Mouse (Mus musculus): ENCODE measurements around the gene AA986860. TPM values are rescaled to one million over a fixed set of nuclear protein-coding genes. Genes with fewer than 3 reads are reported as not detected.

Gene AA986860
- polyA plus RNA-seq, 1 experiment from 2014 or later = 0.73 TPM

DNA sequence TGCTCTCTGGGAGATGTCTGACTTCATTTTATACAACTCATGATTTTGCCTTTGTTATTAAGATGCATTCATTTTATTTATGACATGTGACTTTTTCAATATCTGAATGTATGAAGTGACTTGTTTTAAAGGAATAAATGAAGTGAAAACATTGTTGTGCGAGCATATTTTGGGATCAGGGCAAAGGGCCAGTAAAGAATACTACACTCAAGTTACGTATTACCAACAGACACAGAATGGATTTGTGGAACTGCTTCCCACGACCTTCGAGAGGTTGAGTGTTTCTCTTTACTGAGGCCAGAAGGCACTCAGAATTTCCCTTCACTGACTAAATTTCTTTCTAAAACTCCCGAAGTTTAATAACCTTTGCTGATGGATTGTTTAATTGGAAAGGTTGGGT is 7.6 kb upstream of the AA986860 start:
- 94% methylated on average over 5 of the region's 5 CpGs for WGBS
- Histone ChIP-seq H3K9me3 (no peaks in the 10 kb centered on the region), H3K36me3 (peaks cover 26% of the 10 kb centered on the region)

DNA sequence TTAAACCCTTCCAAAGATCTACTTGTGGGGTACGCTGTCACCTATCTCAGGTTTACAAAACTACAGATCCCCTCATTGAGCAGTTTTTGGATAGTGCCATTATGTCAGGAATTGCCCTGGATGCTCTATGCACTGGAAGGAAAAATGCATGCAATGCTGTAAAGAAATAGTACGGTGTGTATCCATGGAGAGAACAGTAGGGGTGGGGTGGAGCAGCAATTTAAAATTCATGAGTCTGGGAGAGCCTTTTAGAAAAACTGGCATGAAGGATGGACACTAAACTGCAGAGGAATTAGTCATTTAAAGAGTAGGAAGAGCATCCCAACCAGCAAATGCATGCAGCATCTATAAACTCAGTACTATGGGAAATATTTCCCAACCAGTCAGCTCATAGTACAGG is 5.4 kb upstream of the AA986860 start:
- DNase-seq (ENCODE audit: low spot score) = no peak
- Histone ChIP-seq H3K9me3 (no peaks in the 10 kb centered on the region), H3K27me3 (ENCODE audit: insufficient read depth, poor library complexity, severe bottlenecking) (no peaks in the 10 kb centered on the region), H3K4me1 (replicated peaks) (peaks cover 2% of the 10 kb centered on the region), H3K4me3 (no peak overlapping the region), H3K36me3 (peaks cover 11% of the 10 kb centered on the region; the same call in 1 of the 2 replicates), H3K27ac (no peak overlapping the region)
- WGBS = 78% methylated on average over 2 of the region's 2 CpGs

More for the DNA sequence above, 7.6 kb upstream of the AA986860 start:
- H3K27ac ChIP-seq = no peak overlapping the region
- no peak overlapping the region for H3K4me3 ChIP-seq
- H3K27me3 ChIP-seq (ENCODE audit: insufficient read depth, poor library complexity, severe bottlenecking) = no peaks in the 10 kb centered on the region
- 0 out of 2 replicates have a peak, but pooled peaks cover 4% of the 10 kb centered on the region for H3K4me1 ChIP-seq (replicated peaks)
- DNase-seq (ENCODE audit: low spot score) = no peak

DNA sequence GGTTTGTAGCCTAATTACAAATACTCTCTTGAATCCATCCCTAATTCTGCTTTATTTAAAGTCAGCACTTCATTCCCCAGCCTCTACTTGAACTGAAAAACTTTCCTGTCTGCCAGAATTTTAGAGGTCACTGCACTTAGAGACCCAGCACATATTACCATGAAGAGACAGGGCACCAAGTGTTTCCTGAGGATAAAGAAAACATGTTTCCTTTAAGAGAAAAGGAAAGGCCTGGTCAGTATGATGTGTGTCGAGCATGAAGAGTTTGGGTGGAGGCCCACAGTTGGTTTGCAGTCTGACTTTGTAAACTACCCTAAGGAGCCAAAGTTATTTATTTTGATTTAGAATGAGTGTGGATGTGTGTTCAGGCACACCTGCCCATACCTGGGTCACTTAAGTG is 3.7 kb upstream of the AA986860 start:
- DNase-seq (ENCODE audit: low spot score) = no peak
- H3K27me3 ChIP-seq (ENCODE audit: insufficient read depth, poor library complexity, severe bottlenecking) = no peaks in the 10 kb centered on the region
- no peak overlapping the region for H3K4me3 ChIP-seq
- peaks cover 10% of the 10 kb centered on the region for H3K4me1 ChIP-seq (replicated peaks)
- H3K36me3 ChIP-seq = peaks cover 8% of the 10 kb centered on the region; the same call in 1 of the 2 replicates
- no peaks in the 10 kb centered on the region for H3K9me3 ChIP-seq
- WGBS = 69% methylated on average over 1 of the region's 1 CpGs
- no peak overlapping the region for H3K27ac ChIP-seq

DNA sequence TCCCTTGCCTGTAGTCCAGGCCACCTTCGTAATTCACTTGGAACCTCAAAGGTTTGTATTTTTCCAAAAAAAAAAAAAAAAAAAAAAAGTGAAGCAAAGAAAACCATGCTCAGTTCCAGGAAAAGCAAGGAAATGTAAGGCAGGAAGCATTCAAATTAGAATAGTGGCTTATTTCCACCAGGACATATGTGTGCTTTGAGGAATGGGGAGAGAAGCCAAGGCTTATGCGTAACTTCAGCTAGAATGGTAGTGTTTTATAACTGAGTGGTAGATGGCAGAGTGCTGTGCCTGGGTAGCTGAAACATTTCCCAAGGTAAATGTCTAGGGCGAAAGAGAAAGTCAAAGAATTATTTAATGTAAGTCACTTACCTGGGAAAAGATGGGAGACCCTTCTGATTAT is 3.1 kb upstream of the AA986860 start:
- Histone ChIP-seq H3K4me3 (no peak overlapping the region), H3K4me1 (replicated peaks) (peaks cover 10% of the 10 kb centered on the region), H3K27me3 (ENCODE audit: insufficient read depth, poor library complexity, severe bottlenecking) (no peaks in the 10 kb centered on the region), H3K9me3 (no peaks in the 10 kb centered on the region), H3K36me3 (0 out of 2 replicates have a peak, but pooled peaks cover 6% of the 10 kb centered on the region), H3K27ac (no peak overlapping the region)
- DNase-seq (ENCODE audit: low spot score) = no peak
- WGBS = 92% methylated on average over 3 of the region's 3 CpGs

DNA sequence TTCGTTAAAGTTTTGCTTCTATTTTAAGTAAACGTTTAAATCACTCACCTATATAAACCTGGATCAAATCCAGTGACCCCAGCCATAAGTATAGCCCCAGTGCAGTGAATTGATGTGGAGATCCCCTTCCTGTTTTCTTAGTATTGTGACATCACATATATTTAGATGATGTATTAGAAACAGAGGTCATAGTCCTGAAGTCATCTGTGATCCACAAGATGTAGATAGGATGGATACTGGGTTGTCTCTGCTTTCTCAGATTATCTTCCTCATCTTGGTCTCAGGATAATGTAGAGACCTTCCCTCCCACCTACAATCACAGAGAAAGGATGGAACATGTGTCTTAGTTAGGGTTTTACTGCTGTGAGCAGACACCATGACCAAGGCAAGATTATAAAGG is 2.6 kb upstream of the AA986860 start, which contains the start of gene Pfkfb2:
Gene Pfkfb2 (minus strand): TSS at position 101 of the 400 bp plus-strand sequence.
- WGBS = 85% methylated on average over 2 of the region's 2 CpGs
- Histone ChIP-seq H3K4me3 (no peak within 1 kb of the TSS), H3K27me3 (ENCODE audit: insufficient read depth, poor library complexity, severe bottlenecking) (no peaks in the 10 kb centered on the region), H3K9me3 (no peaks in the 10 kb centered on the region), H3K36me3 (0 out of 2 replicates have a peak, but pooled peaks cover 1% of the 10 kb centered on the region), H3K27ac (no peak within 1 kb of the TSS), H3K4me1 (replicated peaks) (peaks cover 10% of the 10 kb centered on the region)
- no peak for DNase-seq (ENCODE audit: low spot score)

DNA sequence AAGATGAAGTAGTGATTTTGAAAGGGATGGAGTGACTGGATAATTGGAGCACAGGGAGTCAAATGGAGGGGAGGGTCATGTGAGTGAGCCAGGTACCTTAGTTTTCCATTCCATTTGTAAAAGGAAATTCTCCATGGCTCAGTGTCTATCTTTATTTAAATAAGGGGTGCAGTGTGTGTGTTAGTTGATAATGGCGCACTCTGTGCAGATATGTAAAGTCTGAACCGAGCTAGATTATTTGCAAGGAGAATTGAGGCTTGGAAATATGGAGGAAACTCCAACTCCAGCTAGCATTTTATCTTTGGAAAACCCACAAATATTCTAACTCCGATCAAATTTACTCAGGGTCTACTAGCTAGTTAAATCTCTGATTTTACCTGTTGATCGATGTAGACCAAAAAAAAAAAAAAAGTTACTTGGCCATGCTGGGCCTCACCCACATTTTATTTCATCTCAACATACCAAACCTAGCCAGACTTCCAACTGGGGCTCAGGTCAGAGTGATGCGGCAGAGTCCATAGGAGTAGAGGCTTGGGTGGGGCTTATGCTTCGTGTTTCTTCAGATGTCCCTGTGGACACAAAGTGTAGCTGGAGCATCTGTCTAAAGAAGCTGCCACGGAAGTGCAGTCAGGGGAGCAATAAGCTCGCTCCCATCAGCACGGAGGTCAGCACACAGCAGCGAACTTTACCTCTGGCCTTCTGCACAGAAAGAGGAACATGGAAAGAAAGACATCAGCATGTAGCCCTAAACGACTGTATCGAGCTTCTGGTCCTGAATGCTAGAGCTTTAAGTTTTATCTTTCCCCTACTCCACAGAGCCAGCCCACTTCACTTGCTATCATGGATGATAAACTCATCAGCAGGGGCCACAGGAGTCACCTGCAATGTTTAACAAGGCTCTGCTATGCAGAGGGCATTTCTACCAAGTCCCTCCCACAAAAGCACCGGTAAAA is 1.2 kb downstream of the AA986860 start:
- DNase-seq (ENCODE audit: low spot score) = no peak
- H3K9me3 ChIP-seq = no peaks in the 10 kb centered on the region
- H3K27ac ChIP-seq = no peak overlapping the region
- no peaks in the 10 kb centered on the region for H3K36me3 ChIP-seq
- H3K4me1 ChIP-seq (replicated peaks) = peaks cover 16% of the 10 kb centered on the region
- H3K4me3 ChIP-seq = no peak overlapping the region
- 89% methylated on average over 13 of the region's 13 CpGs for WGBS
- H3K27me3 ChIP-seq (ENCODE audit: insufficient read depth, poor library complexity, severe bottlenecking) = no peaks in the 10 kb centered on the region

DNA sequence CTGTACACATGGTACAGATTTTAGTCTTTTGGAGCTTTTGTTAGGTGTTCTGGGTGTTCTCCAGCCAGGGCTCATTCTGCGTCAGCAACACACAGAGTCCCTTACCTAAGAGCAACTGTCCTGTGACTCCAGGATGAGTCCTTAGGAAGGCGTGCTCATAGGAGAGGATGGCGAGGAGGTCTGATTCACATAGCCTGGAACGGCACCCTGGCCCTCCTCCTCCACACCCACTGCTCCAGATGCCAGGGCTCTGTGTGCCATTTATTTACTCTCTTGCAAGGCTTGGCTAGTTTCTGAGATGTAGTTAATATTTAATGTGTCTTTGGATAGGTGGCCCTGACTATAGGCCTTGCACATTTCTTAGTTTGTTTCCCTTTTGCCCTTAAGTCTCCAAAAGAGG is 1.9 kb downstream of the AA986860 start:
- Histone ChIP-seq H3K4me3 (no peak overlapping the region), H3K4me1 (replicated peaks) (peaks cover 16% of the 10 kb centered on the region), H3K27ac (no peak overlapping the region), H3K36me3 (no peaks in the 10 kb centered on the region), H3K9me3 (no peaks in the 10 kb centered on the region), H3K27me3 (ENCODE audit: insufficient read depth, poor library complexity, severe bottlenecking) (no peaks in the 10 kb centered on the region)
- 92% methylated on average over 4 of the region's 4 CpGs for WGBS
- no peak for DNase-seq (ENCODE audit: low spot score)

DNA sequence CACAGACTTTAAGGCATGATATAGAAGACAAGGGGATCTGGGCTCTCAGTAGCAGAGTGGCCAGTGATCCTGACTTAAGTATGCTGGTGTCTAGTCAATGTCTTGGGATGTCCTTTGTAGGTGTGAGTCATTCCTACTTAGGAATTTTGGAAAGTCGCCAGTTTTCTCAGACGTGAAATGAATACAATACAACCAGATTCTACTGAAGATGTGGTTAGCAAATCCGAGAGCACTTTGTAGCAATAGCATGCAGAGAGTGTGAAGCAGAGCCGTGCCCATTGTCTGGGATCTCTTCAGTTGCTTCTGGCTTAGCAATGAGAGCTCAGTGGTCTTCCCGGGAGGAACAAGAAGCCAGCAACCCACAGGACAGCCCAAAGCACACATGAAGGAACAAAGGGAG is 2.7 kb downstream of the AA986860 start:
- DNase-seq (ENCODE audit: low spot score) = no peak
- 77% methylated on average over 5 of the region's 5 CpGs for WGBS

DNA sequence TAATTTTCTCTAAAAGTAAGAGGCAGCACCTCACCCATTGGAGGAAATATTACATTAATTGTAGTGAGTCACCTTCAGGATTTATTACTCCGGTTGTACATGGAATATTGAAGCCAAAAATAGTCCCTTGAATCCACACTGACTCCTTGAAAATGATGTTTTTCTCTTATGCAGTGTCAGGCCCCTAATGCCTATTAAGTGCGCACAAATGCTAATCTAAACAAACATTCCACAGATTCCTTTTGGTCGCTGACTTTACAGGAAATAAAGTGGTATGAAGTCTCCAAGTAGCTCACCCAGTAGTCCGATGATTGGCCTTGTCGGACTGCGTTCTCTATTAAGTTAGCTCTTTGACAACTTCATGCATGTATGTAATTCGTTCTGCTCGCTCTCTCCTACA is 3.1 kb downstream of the AA986860 start:
- Histone ChIP-seq H3K36me3 (no peaks in the 10 kb centered on the region), H3K9me3 (no peaks in the 10 kb centered on the region), H3K4me1 (replicated peaks) (peaks cover 16% of the 10 kb centered on the region), H3K27me3 (ENCODE audit: insufficient read depth, poor library complexity, severe bottlenecking) (no peaks in the 10 kb centered on the region), H3K27ac (no peak overlapping the region), H3K4me3 (no peak overlapping the region)
- no peak for DNase-seq (ENCODE audit: low spot score)
- WGBS = 80% methylated on average over 8 of the region's 8 CpGs

More for the DNA sequence above, 2.7 kb downstream of the AA986860 start:
- H3K4me1 ChIP-seq (replicated peaks) = peaks cover 16% of the 10 kb centered on the region
- H3K36me3 ChIP-seq = no peaks in the 10 kb centered on the region
- H3K27ac ChIP-seq = no peak overlapping the region
- H3K9me3 ChIP-seq = no peaks in the 10 kb centered on the region
- H3K27me3 ChIP-seq (ENCODE audit: insufficient read depth, poor library complexity, severe bottlenecking) = no peaks in the 10 kb centered on the region
- H3K4me3 ChIP-seq = no peak overlapping the region

DNA sequence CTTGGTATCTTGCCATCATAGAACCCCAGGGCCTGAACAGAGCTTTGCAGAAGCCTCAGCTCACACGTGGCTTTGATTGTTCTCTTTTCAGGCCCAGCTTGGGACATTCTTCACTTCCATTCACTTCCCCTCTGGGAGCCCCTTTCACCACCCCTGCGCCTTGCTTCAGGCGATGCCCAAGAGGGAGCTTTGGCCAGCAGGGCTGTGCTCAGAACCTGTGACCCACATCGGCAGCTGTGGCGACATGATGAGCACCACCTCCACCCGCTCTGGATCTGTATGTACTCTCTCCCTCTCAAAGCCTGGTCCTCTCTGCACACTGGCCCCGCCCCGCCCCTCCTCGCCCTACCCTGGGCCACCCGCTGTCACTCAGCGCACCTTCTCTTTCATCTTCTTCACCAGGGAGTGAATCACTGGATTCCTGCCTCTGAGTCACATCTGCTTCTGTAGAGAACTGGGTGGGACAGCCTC is 5.7 kb downstream of the AA986860 start:
- H3K4me1 ChIP-seq (replicated peaks) = peaks cover 15% of the 10 kb centered on the region
- H3K4me3 ChIP-seq = no peak overlapping the region
- 21% methylated on average over 11 of the region's 11 CpGs for WGBS
- no peaks in the 10 kb centered on the region for H3K9me3 ChIP-seq
- no peaks in the 10 kb centered on the region for H3K36me3 ChIP-seq
- no peak for DNase-seq (ENCODE audit: low spot score)
- no peaks in the 10 kb centered on the region for H3K27me3 ChIP-seq (ENCODE audit: insufficient read depth, poor library complexity, severe bottlenecking)
- H3K27ac ChIP-seq = 0 out of 2 replicates have a peak overlapping the region, but pooled peaks have one; percentile 54

DNA sequence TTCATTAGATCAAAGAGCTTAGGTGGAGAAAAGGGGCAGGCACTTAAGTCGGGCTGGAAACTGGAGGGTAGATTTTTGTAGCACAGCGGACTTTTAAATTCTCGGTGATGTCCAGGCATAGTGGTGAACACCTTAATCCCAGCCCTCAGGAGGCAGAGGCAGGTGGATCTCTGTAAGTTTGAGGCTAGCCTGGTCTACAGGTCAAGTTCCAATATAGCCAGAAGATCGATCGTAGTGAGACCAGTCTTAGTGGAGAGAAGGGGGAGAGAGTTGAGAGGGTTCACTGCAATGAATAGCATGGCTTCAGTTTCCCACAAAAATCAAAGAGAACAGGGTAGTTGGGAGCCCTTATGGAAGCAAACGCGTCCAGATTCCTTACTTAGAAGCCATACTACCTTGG is 6.1 kb downstream of the AA986860 start:
- peaks cover 15% of the 10 kb centered on the region for H3K4me1 ChIP-seq (replicated peaks)
- WGBS = 89% methylated on average over 7 of the region's 7 CpGs
- DNase-seq (ENCODE audit: low spot score) = no peak
- no peak overlapping the region for H3K4me3 ChIP-seq
- no peaks in the 10 kb centered on the region for H3K36me3 ChIP-seq
- H3K27ac ChIP-seq = no peak overlapping the region
- no peaks in the 10 kb centered on the region for H3K27me3 ChIP-seq (ENCODE audit: insufficient read depth, poor library complexity, severe bottlenecking)
- no peaks in the 10 kb centered on the region for H3K9me3 ChIP-seq

DNA sequence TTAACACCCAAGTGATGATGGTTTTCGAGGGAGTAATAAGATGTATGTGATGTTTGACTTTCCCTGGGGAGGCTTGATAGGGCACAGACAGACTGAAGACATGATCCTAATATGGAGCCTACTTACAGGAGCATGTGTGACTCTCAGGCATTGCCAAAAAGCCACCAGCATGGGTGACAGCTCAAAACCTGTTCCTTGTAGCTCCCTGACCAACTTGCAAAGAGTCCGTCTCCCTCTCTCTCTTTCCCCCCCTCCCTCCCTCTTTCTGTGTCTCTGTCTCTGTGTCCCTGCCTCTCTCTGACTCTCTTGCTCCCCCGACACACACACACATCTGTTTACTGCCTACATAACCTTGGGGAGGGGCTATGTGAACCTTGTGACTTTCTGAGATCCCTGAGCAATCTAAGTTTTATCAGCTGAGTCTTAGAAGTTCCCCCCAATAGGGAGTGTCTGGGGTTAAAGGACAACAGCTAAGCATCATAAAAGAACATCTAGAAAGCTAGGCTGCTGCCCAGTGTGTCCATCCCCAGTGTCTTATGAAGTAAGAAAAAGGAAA is 6.9 kb downstream of the AA986860 start:
- Histone ChIP-seq H3K4me3 (no peak overlapping the region), H3K9me3 (no peaks in the 10 kb centered on the region), H3K27me3 (ENCODE audit: insufficient read depth, poor library complexity, severe bottlenecking) (no peaks in the 10 kb centered on the region), H3K36me3 (no peaks in the 10 kb centered on the region), H3K4me1 (replicated peaks) (peaks cover 18% of the 10 kb centered on the region), H3K27ac (no peak overlapping the region)
- 78% methylated on average over 3 of the region's 3 CpGs for WGBS
- DNase-seq (ENCODE audit: low spot score) = no peak

DNA sequence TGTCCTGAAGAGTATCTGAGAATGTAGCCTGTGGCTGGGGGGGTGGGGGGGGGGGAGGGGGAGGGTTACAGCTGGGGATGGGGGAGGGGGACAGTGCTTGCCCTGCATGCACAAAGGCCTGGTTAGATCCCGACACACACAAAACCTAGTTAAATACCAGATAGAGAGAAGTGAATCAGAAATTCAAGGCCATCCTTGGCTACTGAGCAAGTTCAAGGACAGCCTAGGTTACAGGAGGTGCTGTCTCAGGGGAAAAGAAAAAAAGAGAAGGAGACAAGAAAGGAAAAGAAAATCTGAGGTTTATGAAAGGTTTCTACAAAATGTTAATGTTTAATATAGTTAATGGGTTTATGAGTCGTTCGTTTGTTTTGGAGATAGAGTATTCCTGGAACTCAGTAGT is 7.9 kb downstream of the AA986860 start:
- H3K4me1 ChIP-seq (replicated peaks) = peaks cover 19% of the 10 kb centered on the region

More for the DNA sequence above, 7.9 kb downstream of the AA986860 start:
- no peak overlapping the region for H3K4me3 ChIP-seq
- no peak overlapping the region for H3K27ac ChIP-seq
- WGBS = 81% methylated on average over 3 of the region's 3 CpGs
- no peaks in the 10 kb centered on the region for H3K27me3 ChIP-seq (ENCODE audit: insufficient read depth, poor library complexity, severe bottlenecking)
- no peaks in the 10 kb centered on the region for H3K36me3 ChIP-seq
- no peak for DNase-seq (ENCODE audit: low spot score)
- no peaks in the 10 kb centered on the region for H3K9me3 ChIP-seq

Data from hindbrain, embryonic 10.5 days (tissue).